10 mouse cellular contexts compared by ENCODE assay signal in the genomic region with DNA sequence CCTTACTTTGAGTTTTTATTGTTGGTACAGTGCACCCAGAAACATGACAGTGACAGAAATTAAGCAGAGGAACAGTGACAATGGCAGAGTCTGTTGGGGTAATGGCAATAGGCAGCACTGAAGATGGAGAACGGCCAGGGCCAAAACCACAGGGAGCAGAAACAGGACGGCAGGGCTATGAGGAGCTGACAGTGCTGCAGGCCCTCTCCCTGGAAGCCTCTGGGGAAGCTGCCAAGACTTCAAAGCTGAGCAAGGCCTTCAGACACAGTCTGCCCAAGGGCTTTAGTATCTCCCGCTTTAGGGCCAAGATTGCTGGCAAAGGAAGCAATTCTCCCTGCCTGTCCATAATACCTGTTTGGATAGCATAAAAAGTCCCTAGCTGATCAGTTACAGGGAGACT. TPM values are rescaled to one million over a fixed set of nuclear protein-coding genes. Genes with fewer than 3 reads are reported as not detected.
DNase-seq lines count a peak whose midpoint lies in the region; ATAC-seq lines count a peak whose summit lies in the region.
"Had no signal": no experiment of that assay in that cellular context is flagged by ENCODE, and none has a peak within 500 bp of the region (broad histone marks: within the 10 kb centered on the region; RNA-seq: fewer than 3 reads in every experiment).

No protein-coding gene starts in this region.

- no peak overlapping the region for H3K9ac ChIP-seq in hindbrain, embryonic 14.5 days
- H3K9ac ChIP-seq in midbrain, embryonic 14.5 days (replicated peaks; ENCODE audit: low read length) = no peak overlapping the region
- H3K9ac ChIP-seq in kidney, embryonic 16.5 days (replicated peaks; ENCODE audit: low read length) = no peak overlapping the region

- H3K4me1 ChIP-seq in hindbrain, embryonic 14.5 days (replicated peaks; ENCODE audit: control insufficient read depth, insufficient read depth, low read length) = no peaks in the 10 kb centered on the region
- peaks cover 9% of the 10 kb centered on the region; the same call in 1 of the 2 replicates for H3K4me1 ChIP-seq in hindbrain, embryonic 10.5 days (replicated peaks)
- H3K4me1 ChIP-seq in midbrain, embryonic 14.5 days (ENCODE audit: control insufficient read depth, insufficient read depth, low read length) = no peaks in the 10 kb centered on the region
- no peaks in the 10 kb centered on the region for H3K4me1 ChIP-seq in midbrain, embryonic 10.5 days
- H3K4me1 ChIP-seq in kidney, embryonic 16.5 days (ENCODE audit: insufficient read depth, low read length) = no peaks in the 10 kb centered on the region

- no peak for DNase-seq in hindbrain, embryonic 14.5 days (ENCODE audit: low spot score)
- DNase-seq in hindbrain, embryonic 10.5 days (ENCODE audit: low spot score) = no peak
- DNase-seq in midbrain, embryonic 14.5 days = peak; percentile 41
- DNase-seq in midbrain, embryonic 10.5 days (ENCODE audit: low spot score) = no peak
- peak; percentile 78 for DNase-seq in adrenal gland, postnatal 10 days
- DNase-seq in cerebellum, postnatal 25 days = peak; percentile 88 to 94
- DNase-seq: thymus, adult 18-20 months had no signal

- H3K27me3 ChIP-seq in hindbrain, embryonic 14.5 days (ENCODE audit: control insufficient read depth, insufficient read depth, low read length) = no peaks in the 10 kb centered on the region
- H3K27me3 ChIP-seq in hindbrain, embryonic 10.5 days (ENCODE audit: insufficient read depth, poor library complexity, severe bottlenecking) = no peaks in the 10 kb centered on the region
- H3K27me3 ChIP-seq in midbrain, embryonic 14.5 days (ENCODE audit: control insufficient read depth, insufficient read depth, low read length) = no peaks in the 10 kb centered on the region
- H3K27me3 ChIP-seq in midbrain, embryonic 10.5 days (ENCODE audit: low read depth, poor library complexity, severe bottlenecking) = no peaks in the 10 kb centered on the region
- no peaks in the 10 kb centered on the region for H3K27me3 ChIP-seq in kidney, embryonic 16.5 days (ENCODE audit: insufficient read depth, low read length)

- ATAC-seq in hindbrain, embryonic 14.5 days (ENCODE audit: low FRiP score) = 0 out of 2 replicates have a peak, but pooled peaks have one; percentile 24
- no peak for ATAC-seq in midbrain, embryonic 14.5 days (ENCODE audit: low FRiP score, low TSS enrichment)
- ATAC-seq in megakaryocyte progenitor cell, adult 5-6 weeks (replicated peaks; ENCODE audit: poor library complexity) = no peak
- ATAC-seq in kidney, embryonic 16.5 days (ENCODE audit: low FRiP score, low TSS enrichment) = no peak

- H3K9me3 ChIP-seq in hindbrain, embryonic 14.5 days (ENCODE audit: control insufficient read depth, low read length) = no peaks in the 10 kb centered on the region
- no peaks in the 10 kb centered on the region for H3K9me3 ChIP-seq in hindbrain, embryonic 10.5 days
- no peaks in the 10 kb centered on the region for H3K9me3 ChIP-seq in midbrain, embryonic 14.5 days (ENCODE audit: control insufficient read depth, low read length)
- H3K9me3 ChIP-seq in midbrain, embryonic 10.5 days (replicated peaks) = no peaks in the 10 kb centered on the region
- H3K9me3 ChIP-seq in kidney, embryonic 16.5 days (ENCODE audit: low read length) = no peaks in the 10 kb centered on the region

- H3K27ac ChIP-seq in hindbrain, embryonic 14.5 days = no peak overlapping the region
- H3K27ac ChIP-seq in hindbrain, embryonic 10.5 days = no peak overlapping the region
- no peak overlapping the region for H3K27ac ChIP-seq in midbrain, embryonic 14.5 days (replicated peaks; ENCODE audit: low read depth, low read length)
- H3K27ac ChIP-seq in midbrain, embryonic 10.5 days (replicated peaks) = no peak overlapping the region
- no peak overlapping the region for H3K27ac ChIP-seq in kidney, embryonic 16.5 days (ENCODE audit: low read length)
- H3K27ac ChIP-seq: left cerebral cortex, adult 2 months had no signal

- H3K4me3 ChIP-seq in hindbrain, embryonic 14.5 days (replicated peaks; ENCODE audit: low read length) = no peak overlapping the region
- no peak overlapping the region for H3K4me3 ChIP-seq in hindbrain, embryonic 10.5 days
- no peak overlapping the region for H3K4me3 ChIP-seq in midbrain, embryonic 14.5 days (replicated peaks; ENCODE audit: low read depth, low read length)
- no peak overlapping the region for H3K4me3 ChIP-seq in midbrain, embryonic 10.5 days
- H3K4me3 ChIP-seq in kidney, embryonic 16.5 days (ENCODE audit: low read length) = no peak overlapping the region
- H3K4me3 ChIP-seq: left cerebral cortex, adult 2 months had no signal

- no peak overlapping the region for H3K4me2 ChIP-seq in hindbrain, embryonic 14.5 days (replicated peaks)
- H3K4me2 ChIP-seq in midbrain, embryonic 14.5 days (ENCODE audit: low read length) = no peak overlapping the region
- no peak overlapping the region for H3K4me2 ChIP-seq in kidney, embryonic 16.5 days (replicated peaks; ENCODE audit: low read depth, low read length)

- no peaks in the 10 kb centered on the region for H3K36me3 ChIP-seq in hindbrain, embryonic 14.5 days (replicated peaks; ENCODE audit: control insufficient read depth, insufficient read depth)
- H3K36me3 ChIP-seq in hindbrain, embryonic 10.5 days = no peaks in the 10 kb centered on the region
- no peaks in the 10 kb centered on the region for H3K36me3 ChIP-seq in midbrain, embryonic 14.5 days (ENCODE audit: control insufficient read depth, insufficient read depth, low read length)
- H3K36me3 ChIP-seq in midbrain, embryonic 10.5 days = no peaks in the 10 kb centered on the region
- no peaks in the 10 kb centered on the region for H3K36me3 ChIP-seq in kidney, embryonic 16.5 days (ENCODE audit: insufficient read depth, low read length)

- 37% methylated on average over 3 of the region's 3 CpGs for WGBS in hindbrain, embryonic 14.5 days
- WGBS in hindbrain, embryonic 10.5 days = 78% methylated on average over 3 of the region's 3 CpGs
- WGBS in midbrain, embryonic 14.5 days = 55% methylated on average over 3 of the region's 3 CpGs
- 59% methylated on average over 3 of the region's 3 CpGs for WGBS in midbrain, embryonic 10.5 days
- 58% methylated on average over 3 of the region's 3 CpGs for WGBS in kidney, embryonic 16.5 days

RNA-seq across cellular contexts. Expression of a gene that starts 33.9 kb away (rescaled TPM):
- 15.3 and 16.6 TPM in 2 replicates for polyA plus RNA-seq in hindbrain, embryonic 14.5 days (2014; fragmentation: Nextera tagmentation; extraction: Ambion mirVana)
- 11.9 and 13.7 TPM in 2 replicates for polyA plus RNA-seq in hindbrain, embryonic 10.5 days (2016; fragmentation: Nextera tagmentation; extraction: Ambion mirVana)
- 16.0 and 17.3 TPM in 2 replicates for polyA plus RNA-seq in midbrain, embryonic 14.5 days (2014; fragmentation: Nextera tagmentation; extraction: Ambion mirVana)
- 13.7 and 14.0 TPM in 2 replicates for polyA plus RNA-seq in midbrain, embryonic 10.5 days (2016; fragmentation: Nextera tagmentation; extraction: Ambion mirVana)
- total RNA-seq in adrenal gland, postnatal 10 days (2021) = 100 to 1,000 TPM; 145 to 150 TPM
- 211 and 215 TPM in 2 replicates for total RNA-seq in megakaryocyte progenitor cell, adult 5-6 weeks (2015)
- 118 and 129 TPM in 2 replicates for total RNA-seq in megakaryocyte progenitor cell, adult 5-6 weeks (2017)
- polyA plus RNA-seq in kidney, embryonic 16.5 days (2015; fragmentation: Nextera tagmentation; extraction: Ambion mirVana) = 23.2 and 24.8 TPM in 2 replicates

Comparison
In these comparisons a context has a peak if more than half of its experiments do, and no peak if none do; other contexts are left out.
1. DNase-seq: peak in midbrain, embryonic 14.5 days (single experiment), adrenal gland, postnatal 10 days (single experiment) and cerebellum, postnatal 25 days (2 of 2); none in hindbrain, embryonic 14.5 days (single experiment), hindbrain, embryonic 10.5 days (single experiment) and midbrain, embryonic 10.5 days (single experiment).